Mouse (Mus musculus) liver, adult 2 months (tissue): ENCODE data around the gene Gpr162.

Source experiments
- CTCF ChIP-seq: fragments of 200-500 bp; IDR thresholded peaks from 2 replicates; pipeline ENCODE4 v1.5.1; 2011; ENCODE audit warnings: low read depth, low read length, control low read depth
- POLR2A ChIP-seq: fragments of 200-500 bp; IDR thresholded peaks from 2 replicates; pipeline ENCODE4 v1.6.1; 2011; ENCODE audit warnings: low read length, control low read depth; ENCODE audit not compliant: insufficient read depth; ENCODE audit errors: extremely low read depth

DNA sequence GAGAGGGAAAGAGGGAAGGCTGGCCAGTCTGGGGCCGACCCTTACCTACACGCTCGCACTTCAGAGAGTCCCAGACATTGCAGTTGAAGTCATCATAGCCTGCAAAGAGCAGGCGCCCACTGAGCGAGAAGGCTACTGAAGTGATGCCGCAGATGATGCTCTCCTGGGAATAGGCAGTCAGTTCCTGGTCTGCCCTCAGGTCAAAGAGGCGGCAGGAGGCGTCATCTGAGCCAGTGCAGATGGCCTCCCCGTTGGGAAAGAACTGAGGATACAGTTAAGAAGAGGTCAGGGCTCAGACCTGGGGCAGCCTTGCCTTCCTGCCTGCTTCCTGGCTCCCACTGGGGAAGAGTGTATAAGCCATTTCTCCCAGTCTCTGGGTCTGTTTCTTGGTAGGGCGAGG, 28.3 kb downstream of the Gpr162 start:
- TF ChIP-seq CTCF (no peak), POLR2A (no peak)
